In the genomic region with DNA sequence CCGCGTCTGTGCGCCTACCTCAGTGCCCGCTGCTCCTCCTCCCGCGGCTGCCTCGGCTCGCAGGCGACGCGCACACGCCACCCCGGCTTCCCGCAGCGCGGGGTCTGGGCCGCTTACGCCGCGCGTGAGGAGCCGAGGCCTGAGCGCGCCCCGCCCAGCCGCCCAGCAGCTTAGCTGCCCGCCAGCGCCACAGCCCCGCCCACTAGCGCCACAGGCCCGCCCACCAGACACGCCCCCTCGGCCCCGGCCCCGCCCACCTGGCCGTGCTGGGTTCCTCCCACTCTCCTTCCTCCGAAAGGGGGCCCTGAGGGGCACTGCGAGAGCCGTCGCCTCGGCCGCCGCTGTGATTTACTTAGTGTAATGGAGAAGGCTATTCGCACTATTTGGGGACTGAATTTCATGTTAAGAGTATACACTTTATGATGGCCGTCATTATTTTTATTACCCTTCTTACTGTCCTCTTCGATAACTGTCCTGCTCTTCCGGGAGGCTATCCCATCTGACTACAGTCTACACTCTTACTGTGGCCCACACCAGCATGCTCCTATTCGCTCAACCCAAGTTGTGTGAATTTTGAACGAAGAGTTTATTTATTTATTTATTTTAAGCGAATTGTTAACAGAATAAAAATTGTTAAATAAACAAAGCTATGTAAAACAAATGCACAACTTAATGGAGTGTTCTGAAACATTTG, we compare ENCODE assay signal across 8 mouse cellular contexts. TPM values are rescaled to one million over a fixed set of nuclear protein-coding genes. Genes with fewer than 3 reads are reported as not detected.
DNase-seq lines count a peak whose midpoint lies in the region; ATAC-seq and TF ChIP-seq lines count a peak whose summit lies in the region.

A gene (minus strand): TSS at position 152 of the 694 bp plus-strand sequence.

- no peaks in the 10 kb centered on the region for H3K36me3 ChIP-seq in ES-Bruce4 (ENCODE audit: control insufficient read depth, insufficient read depth, low read length, poor library complexity, severe bottlenecking)
- H3K36me3 ChIP-seq in forebrain, embryonic 13.5 days (ENCODE audit: poor library complexity, severe bottlenecking): no peaks in the 10 kb centered on the region
- H3K36me3 ChIP-seq in liver, embryonic 15.5 days (replicated peaks): no peaks in the 10 kb centered on the region
- H3K36me3 ChIP-seq in neural tube, embryonic 11.5 days (ENCODE audit: control insufficient read depth, insufficient read depth, low read length): no peaks in the 10 kb centered on the region
- H3K36me3 ChIP-seq in stomach, embryonic 16.5 days (ENCODE audit: control insufficient read depth, insufficient read depth, low read length): no peaks in the 10 kb centered on the region

- peaks cover 2% of the 10 kb centered on the region for H3K27me3 ChIP-seq in ES-Bruce4 (ENCODE audit: control insufficient read depth, insufficient read depth, low read length, poor library complexity, severe bottlenecking)
- H3K27me3 ChIP-seq in forebrain, embryonic 13.5 days: no peaks in the 10 kb centered on the region
- peaks cover 9% of the 10 kb centered on the region; the same call in 1 of the 2 replicates for H3K27me3 ChIP-seq in liver, embryonic 15.5 days
- H3K27me3 ChIP-seq in neural tube, embryonic 11.5 days (ENCODE audit: control insufficient read depth, insufficient read depth, low read length): no peaks in the 10 kb centered on the region
- no peaks in the 10 kb centered on the region for H3K27me3 ChIP-seq in stomach, embryonic 16.5 days (ENCODE audit: control insufficient read depth, insufficient read depth, low read length)

- ATAC-seq in cerebellum, adult (ENCODE audit: insufficient number of reproducible peaks, low FRiP score, low TSS enrichment): peak; percentile 90
- ATAC-seq in forebrain, embryonic 13.5 days: peak; percentile 96
- ATAC-seq in liver, embryonic 15.5 days (ENCODE audit: insufficient read depth): peak; percentile 92
- peak; percentile 91 for ATAC-seq in neural tube, embryonic 11.5 days (ENCODE audit: insufficient read depth, low FRiP score, low TSS enrichment)
- ATAC-seq in stomach, embryonic 16.5 days (ENCODE audit: insufficient read depth, low FRiP score): peak; percentile 96

- H3K4me2 ChIP-seq in forebrain, embryonic 13.5 days: peak within 1 kb of the TSS; percentile 73
- peak within 1 kb of the TSS; percentile 94 for H3K4me2 ChIP-seq in liver, embryonic 15.5 days
- peak within 1 kb of the TSS; percentile 69 for H3K4me2 ChIP-seq in neural tube, embryonic 11.5 days (ENCODE audit: low read depth)
- H3K4me2 ChIP-seq in stomach, embryonic 16.5 days (ENCODE audit: low read depth, low read length): peak within 1 kb of the TSS; percentile 64

- no peak for TF ChIP-seq CTCF in ES-Bruce4 (IDR thresholded peaks at IDR 0.05; ENCODE audit: low read depth, low read length)

- no peaks in the 10 kb centered on the region for H3K4me1 ChIP-seq in ES-Bruce4 (ENCODE audit: control insufficient read depth, insufficient read depth, low read length)
- peaks cover 18% of the 10 kb centered on the region for H3K4me1 ChIP-seq in forebrain, embryonic 13.5 days
- H3K4me1 ChIP-seq in liver, embryonic 15.5 days (replicated peaks): peaks cover 39% of the 10 kb centered on the region
- H3K4me1 ChIP-seq in neural tube, embryonic 11.5 days (ENCODE audit: control insufficient read depth, insufficient read depth, low read length): peaks cover 6% of the 10 kb centered on the region; the same call in 1 of the 2 replicates
- peaks cover 20% of the 10 kb centered on the region for H3K4me1 ChIP-seq in stomach, embryonic 16.5 days (ENCODE audit: control insufficient read depth, insufficient read depth, low read length)

- no peaks in the 10 kb centered on the region for H3K9me3 ChIP-seq in ES-Bruce4 (replicated peaks; ENCODE audit: control insufficient read depth, insufficient read depth, low read length, poor library complexity, severe bottlenecking)
- no peaks in the 10 kb centered on the region for H3K9me3 ChIP-seq in forebrain, embryonic 13.5 days (replicated peaks)
- H3K9me3 ChIP-seq in liver, embryonic 15.5 days (replicated peaks): no peaks in the 10 kb centered on the region
- H3K9me3 ChIP-seq in neural tube, embryonic 11.5 days (ENCODE audit: control insufficient read depth, low read length): no peaks in the 10 kb centered on the region
- no peaks in the 10 kb centered on the region for H3K9me3 ChIP-seq in stomach, embryonic 16.5 days (replicated peaks; ENCODE audit: control insufficient read depth, low read length)

- intact Hi-C loops in heart, postnatal 10 days (cut with DNase I): loop anchor here (2.0 to 5.0 kb wide), 2 partner anchors 55 to 69 kb away; no protein-coding TSS in a partner anchor

- no peak for TF ChIP-seq POLR2A in ES-Bruce4 (IDR thresholded peaks at IDR 0.05; ENCODE audit: insufficient read depth, low read length)

- 2% methylated on average over 33 of the region's 50 CpGs for WGBS in forebrain, embryonic 13.5 days
- 2% methylated on average over 46 of the region's 50 CpGs for WGBS in liver, embryonic 15.5 days (ENCODE audit: insufficient replicate concordance)
- 2% methylated on average over 36 of the region's 50 CpGs for WGBS in neural tube, embryonic 11.5 days
- WGBS in stomach, embryonic 16.5 days: under 1% methylated on average over 39 of the region's 50 CpGs

- no peak for TF ChIP-seq EP300 in ES-Bruce4 (IDR thresholded peaks at IDR 0.05; ENCODE audit: insufficient read depth, low read depth, low read length)

- H3K4me3 ChIP-seq in ES-Bruce4 (ENCODE audit: low read depth, low read length): peak within 1 kb of the TSS; percentile 88
- H3K4me3 ChIP-seq in forebrain, embryonic 13.5 days: peak within 1 kb of the TSS; percentile 76
- H3K4me3 ChIP-seq in liver, embryonic 15.5 days (replicated peaks): peak within 1 kb of the TSS; percentile 76
- peak within 1 kb of the TSS; percentile 79 for H3K4me3 ChIP-seq in neural tube, embryonic 11.5 days (ENCODE audit: low read depth, low read length)
- H3K4me3 ChIP-seq in stomach, embryonic 16.5 days (replicated peaks; ENCODE audit: low read length): peak within 1 kb of the TSS; percentile 86

- no peak within 1 kb of the TSS for H3K27ac ChIP-seq in ES-Bruce4 (ENCODE audit: insufficient read depth, low read length)
- peak within 1 kb of the TSS; percentile 94 for H3K27ac ChIP-seq in forebrain, embryonic 13.5 days
- peak within 1 kb of the TSS; percentile 85 for H3K27ac ChIP-seq in liver, embryonic 15.5 days (replicated peaks)
- H3K27ac ChIP-seq in neural tube, embryonic 11.5 days (ENCODE audit: low read depth, low read length): peak within 1 kb of the TSS; percentile 93
- peak within 1 kb of the TSS; percentile 99 for H3K27ac ChIP-seq in stomach, embryonic 16.5 days (ENCODE audit: low read length)

- DNase-seq in heart, postnatal 10 days: peak; percentile 99
- DNase-seq in kidney, postnatal 4 days: peak; percentile 99
- DNase-seq in neural tube, embryonic 11.5 days (ENCODE audit: low spot score): peak; percentile 97

- peak within 1 kb of the TSS; percentile 97 for H3K9ac ChIP-seq in ES-Bruce4 (ENCODE audit: low read depth, poor library complexity, severe bottlenecking)
- H3K9ac ChIP-seq in forebrain, embryonic 13.5 days: peak within 1 kb of the TSS; percentile 85
- H3K9ac ChIP-seq in liver, embryonic 15.5 days: peak within 1 kb of the TSS; percentile 73
- H3K9ac ChIP-seq in neural tube, embryonic 11.5 days (ENCODE audit: low read length): peak within 1 kb of the TSS; percentile 71
- H3K9ac ChIP-seq in stomach, embryonic 16.5 days (ENCODE audit: low read length): peak within 1 kb of the TSS; percentile 96

RNA-seq across cellular contexts. Expression of the gene that starts here (rescaled TPM):
- 7.9 and 14.3 TPM in 2 replicates for polyA plus RNA-seq in ES-Bruce4 (2011; ENCODE audit: insufficient read depth, insufficient read length, low read depth, missing spikeins)
- polyA plus RNA-seq in forebrain, embryonic 13.5 days (2015; fragmentation: Nextera tagmentation; extraction: Ambion mirVana): 15.9 and 17.3 TPM in 2 replicates
- total RNA-seq in heart, postnatal 10 days (2021): 100 to 1,000 TPM; 211 to 252 TPM
- 3.2 and 3.4 TPM in 2 replicates for polyA plus RNA-seq in liver, embryonic 15.5 days (2015; fragmentation: Nextera tagmentation; extraction: Ambion mirVana)
- 16.4 and 17.3 TPM in 2 replicates for polyA plus RNA-seq in neural tube, embryonic 11.5 days (2014; fragmentation: Nextera tagmentation; extraction: Ambion mirVana)
- polyA plus RNA-seq in stomach, embryonic 16.5 days (2015; fragmentation: Nextera tagmentation; extraction: Ambion mirVana): 12.4 and 15.7 TPM in 2 replicates
